Mouse (Mus musculus) ES-Bruce4 (cell line): ENCODE measurements at regions not wholly inside any gene's neighbourhood (a gene's known extent, or its start where the extent isn't known, plus 50 kb on each side); places are given as distances from the start of the nearest gene placed in this dataset.

Source experiments
- H3K27ac ChIP-seq: 2 replicates; pipeline ENCODE4 v1.5.1; 2012; ENCODE audit warnings: low read length, inconsistent platforms; ENCODE audit not compliant: insufficient read depth
- H3K27me3 ChIP-seq: 2 replicates; pipeline ENCODE4 v1.6.1; 2012; ENCODE audit warnings: mild to moderate bottlenecking, low read length, inconsistent platforms; ENCODE audit not compliant: control insufficient read depth, poor library complexity, insufficient read depth, severe bottlenecking
- H3K36me3 ChIP-seq: 2 replicates; pipeline ENCODE4 v1.6.1; 2012; ENCODE audit warnings: inconsistent platforms, mild to moderate bottlenecking, low read length, moderate library complexity; ENCODE audit not compliant: control insufficient read depth, poor library complexity, insufficient read depth, severe bottlenecking
- H3K4me1 ChIP-seq: one replicate; pipeline ENCODE4 v1.8.1; 2011; ENCODE audit warnings: low read length; ENCODE audit not compliant: control insufficient read depth, insufficient read depth
- H3K4me3 ChIP-seq: 2 replicates; pipeline ENCODE4 v1.5.1; 2011; ENCODE audit warnings: low read depth, mild to moderate bottlenecking, low read length
- H3K9ac ChIP-seq: 2 replicates; pipeline ENCODE4 v1.6.1; 2012; ENCODE audit warnings: low read depth, mild to moderate bottlenecking, inconsistent platforms; ENCODE audit not compliant: poor library complexity, severe bottlenecking
- H3K9me3 ChIP-seq: replicated peaks from 2 replicates; pipeline ENCODE4 v1.6.1; 2012; ENCODE audit warnings: mild to moderate bottlenecking, low read length, inconsistent platforms; ENCODE audit not compliant: control insufficient read depth, poor library complexity, insufficient read depth, severe bottlenecking
- CTCF ChIP-seq: IDR thresholded peaks from one replicate; pipeline ENCODE4 v1.8.1; 2011; ENCODE audit warnings: low read depth, low read length
- EP300 ChIP-seq: IDR thresholded peaks from 2 replicates; pipeline ENCODE4 v1.6.1; 2011; ENCODE audit warnings: low read depth, low read length; ENCODE audit not compliant: insufficient read depth
- POLR2A ChIP-seq: IDR thresholded peaks from one replicate; pipeline ENCODE4 v1.8.1; 2011; ENCODE audit warnings: low read length; ENCODE audit not compliant: insufficient read depth

DNA sequence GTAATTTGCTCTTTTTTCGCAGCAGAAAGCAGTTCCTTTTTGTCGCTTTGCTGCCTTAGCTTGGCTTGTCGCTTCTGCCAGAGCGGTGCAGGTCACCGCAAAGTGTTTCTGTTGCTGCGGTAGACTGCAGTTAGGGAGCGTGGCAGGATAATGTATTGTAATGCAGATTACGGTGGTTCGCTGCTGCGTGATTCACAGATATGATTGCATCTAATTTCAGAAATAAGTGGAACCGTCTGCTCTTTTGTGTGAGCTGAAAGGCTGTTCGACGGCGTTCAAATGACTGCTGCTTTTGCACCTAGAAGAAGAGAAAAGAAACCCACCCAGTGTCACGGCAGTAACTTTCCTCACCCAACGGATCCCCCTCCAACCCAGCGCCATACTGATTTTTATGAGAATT, 104.7 kb upstream of the Satb2 start:
- no peak overlapping the region for H3K27ac ChIP-seq
- H3K9ac ChIP-seq: no peak overlapping the region
- H3K4me1 ChIP-seq: no peaks in the 10 kb centered on the region
- no peak for TF ChIP-seq POLR2A
- TF ChIP-seq EP300: no peak
- TF ChIP-seq CTCF: no peak
- no peaks in the 10 kb centered on the region for H3K9me3 ChIP-seq
- no peaks in the 10 kb centered on the region for H3K36me3 ChIP-seq
- no peak overlapping the region for H3K4me3 ChIP-seq
- H3K27me3 ChIP-seq: no peaks in the 10 kb centered on the region

DNA sequence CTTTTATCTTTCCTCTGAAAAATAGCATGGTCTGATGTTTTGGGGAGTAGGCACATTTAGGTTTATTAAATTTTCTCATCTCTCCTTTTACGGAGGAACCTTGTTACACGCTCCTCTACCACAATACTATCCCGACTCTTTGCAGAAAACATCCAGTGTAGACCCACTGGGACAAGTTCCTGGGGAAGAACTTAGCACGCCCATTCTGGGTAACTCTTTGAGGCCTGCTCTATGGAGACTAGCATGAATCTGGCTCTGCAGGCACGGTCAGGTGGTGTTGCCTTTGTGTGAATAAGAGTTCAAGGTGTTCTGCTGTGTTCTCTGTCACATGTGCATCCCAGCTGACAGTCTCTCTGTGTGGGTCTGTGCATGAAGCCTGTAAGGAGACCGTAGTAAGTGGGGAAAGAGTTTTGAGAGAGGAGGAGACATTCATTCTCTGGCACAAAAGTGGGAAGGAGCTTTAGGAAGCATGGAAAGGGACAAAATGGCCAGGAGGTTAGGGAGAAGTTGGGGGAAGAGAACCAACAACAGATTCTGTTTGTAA, 105.2 kb upstream of the Satb2 start:
- Histone ChIP-seq H3K9ac (no peak overlapping the region), H3K27me3 (no peaks in the 10 kb centered on the region), H3K4me3 (no peak overlapping the region), H3K9me3 (no peaks in the 10 kb centered on the region), H3K36me3 (no peaks in the 10 kb centered on the region), H3K4me1 (no peaks in the 10 kb centered on the region), H3K27ac (no peak overlapping the region)
- TF ChIP-seq POLR2A (no peak), CTCF (no peak), EP300 (no peak)

DNA sequence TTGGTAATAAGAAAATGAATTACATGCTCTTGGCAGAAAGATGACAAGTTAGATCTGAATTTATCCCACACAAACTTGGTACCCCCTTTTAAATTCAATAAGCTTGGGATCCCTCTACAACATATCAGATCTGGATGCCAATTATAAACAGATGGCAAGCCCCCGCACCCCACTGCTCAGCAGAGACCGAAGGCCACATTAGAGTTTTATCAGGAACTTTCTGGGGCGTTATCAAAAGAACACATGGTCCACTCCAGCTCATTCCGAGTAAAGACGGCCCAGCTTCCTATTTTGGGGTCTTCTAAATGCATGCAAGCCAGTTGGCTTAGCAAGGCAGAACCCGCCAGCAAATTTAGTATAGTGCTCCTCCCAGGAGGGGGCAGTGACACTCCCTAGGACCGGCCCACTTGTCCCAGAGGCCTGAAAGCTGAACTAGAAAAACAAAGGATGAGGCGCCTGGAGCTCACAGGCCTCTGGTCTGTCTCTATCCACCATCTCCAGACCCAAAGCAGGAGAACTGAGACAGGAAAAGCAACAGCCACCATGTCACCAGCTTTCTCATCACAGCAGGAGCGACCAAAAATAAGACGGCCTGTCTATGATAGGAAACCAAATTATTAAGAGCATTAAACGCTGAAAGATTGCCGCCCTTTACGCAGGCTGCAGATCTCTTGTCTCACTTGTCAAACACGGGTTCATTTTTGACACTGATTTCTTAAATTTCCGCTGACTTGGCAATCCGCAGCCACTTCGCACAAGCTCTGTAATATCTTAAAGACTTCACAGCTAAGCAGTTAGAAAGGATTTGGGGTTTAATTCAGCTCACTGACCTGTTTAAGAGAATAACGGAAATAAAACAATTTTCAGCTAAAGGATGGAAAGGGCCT, 117.2 kb upstream of the Satb2 start:
- H3K9me3 ChIP-seq: no peaks in the 10 kb centered on the region
- H3K36me3 ChIP-seq: no peaks in the 10 kb centered on the region
- H3K4me1 ChIP-seq: no peaks in the 10 kb centered on the region
- no peak for TF ChIP-seq CTCF
- no peak for TF ChIP-seq EP300
- no peak for TF ChIP-seq POLR2A
- no peak overlapping the region for H3K9ac ChIP-seq
- H3K27ac ChIP-seq: no peak overlapping the region
- H3K4me3 ChIP-seq: no peak overlapping the region
- no peaks in the 10 kb centered on the region for H3K27me3 ChIP-seq

DNA sequence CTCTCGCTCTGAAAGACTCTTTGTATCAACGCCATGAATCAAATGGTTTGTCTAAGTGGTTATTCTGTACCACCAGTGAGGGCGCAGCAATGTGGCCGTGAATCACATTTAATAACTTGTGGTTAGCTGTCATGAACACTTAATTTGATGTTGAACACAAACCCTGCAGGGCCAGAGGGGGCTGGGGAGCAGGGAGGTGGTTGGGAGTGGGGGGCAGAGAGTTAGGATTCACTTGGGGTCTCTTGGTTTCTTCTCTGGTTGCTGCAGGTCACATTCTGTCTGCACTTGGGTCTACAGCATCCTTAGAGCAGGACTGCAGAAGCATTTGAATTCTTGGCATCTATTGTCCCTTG, 117.8 kb upstream of the Satb2 start:
- Histone ChIP-seq H3K9ac (no peak overlapping the region), H3K9me3 (no peaks in the 10 kb centered on the region), H3K36me3 (no peaks in the 10 kb centered on the region), H3K27me3 (no peaks in the 10 kb centered on the region), H3K4me3 (no peak overlapping the region), H3K27ac (no peak overlapping the region), H3K4me1 (no peaks in the 10 kb centered on the region)
- TF ChIP-seq EP300 (no peak), CTCF (no peak), POLR2A (no peak)

DNA sequence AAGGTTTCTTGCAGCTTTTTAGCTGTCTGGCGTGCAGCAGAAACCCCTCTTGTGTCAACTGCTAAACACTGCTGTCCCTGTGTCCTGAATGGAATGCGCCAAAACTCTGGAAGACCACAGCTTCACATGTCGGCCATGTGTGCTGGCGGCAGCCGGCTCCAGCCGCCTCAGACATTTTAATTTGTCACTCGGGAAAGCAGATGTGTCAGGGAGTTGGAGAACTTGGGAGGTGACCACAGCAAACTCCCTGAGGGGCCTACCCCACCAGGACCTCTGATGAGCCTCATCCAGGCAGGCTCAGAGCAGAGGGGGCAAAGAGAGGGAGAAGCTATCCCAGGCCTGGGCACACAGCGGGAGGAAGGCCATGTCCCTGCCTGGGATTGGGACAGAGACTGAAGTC, 118.3 kb upstream of the Satb2 start:
- Histone ChIP-seq H3K36me3 (no peaks in the 10 kb centered on the region), H3K27ac (no peak overlapping the region), H3K27me3 (no peaks in the 10 kb centered on the region), H3K4me3 (no peak overlapping the region), H3K9me3 (no peaks in the 10 kb centered on the region), H3K4me1 (no peaks in the 10 kb centered on the region), H3K9ac (no peak overlapping the region)
- TF ChIP-seq EP300 (no peak), POLR2A (no peak), CTCF (no peak)

DNA sequence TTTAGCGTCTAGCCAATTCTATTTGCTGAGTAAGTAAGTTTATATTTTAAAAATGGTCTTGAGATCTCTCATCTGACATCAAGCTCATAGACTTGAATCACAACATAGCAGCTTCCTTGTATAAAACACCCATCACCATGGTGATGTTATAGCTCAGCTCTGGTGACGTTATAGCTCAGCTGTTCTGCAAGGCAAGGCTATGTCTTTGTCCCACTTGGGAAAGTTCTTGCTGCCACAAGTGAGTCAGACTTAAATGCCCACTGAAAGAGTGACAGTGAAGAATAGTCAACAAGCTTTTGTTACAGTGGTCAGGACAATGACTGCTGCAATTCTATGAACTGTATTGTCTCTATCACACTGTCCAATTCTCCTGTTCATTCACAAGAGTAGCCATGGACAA, 122.2 kb upstream of the Satb2 start:
- Histone ChIP-seq H3K4me3 (no peak overlapping the region), H3K4me1 (no peaks in the 10 kb centered on the region), H3K9ac (no peak overlapping the region), H3K9me3 (no peaks in the 10 kb centered on the region), H3K27ac (no peak overlapping the region), H3K36me3 (no peaks in the 10 kb centered on the region), H3K27me3 (no peaks in the 10 kb centered on the region)
- TF ChIP-seq CTCF (no peak), EP300 (no peak), POLR2A (no peak)
